12 mouse cellular contexts compared by ENCODE assay signal in genomic region chr6:91014198-91014958, GRCm38 (mm10). TPM values are rescaled to one million over a fixed set of nuclear protein-coding genes. Genes with fewer than 3 reads are reported as not detected.
DNase-seq lines count a peak whose midpoint lies in the region; ATAC-seq lines count a peak whose summit lies in the region.
"Had no signal": no experiment of that assay in that cellular context is flagged by ENCODE, and none has a peak within 500 bp of the region (broad histone marks: within the 10 kb centered on the region; RNA-seq: fewer than 3 reads in every experiment).

No protein-coding gene starts in this region.

- peaks cover 9% of the 10 kb centered on the region; the same call in 1 of the 2 replicates for H3K4me1 ChIP-seq in forebrain, embryonic 12.5 days
- peaks cover 10% of the 10 kb centered on the region for H3K4me1 ChIP-seq in forebrain, embryonic 10.5 days
- H3K4me1 ChIP-seq in liver, embryonic 12.5 days: peaks cover 8% of the 10 kb centered on the region

- peak; percentile 60; the same call in 1 of the 2 replicates for ATAC-seq in forebrain, embryonic 12.5 days (ENCODE audit: low FRiP score)
- ATAC-seq in liver, embryonic 12.5 days: no peak
- ATAC-seq: forebrain, embryonic 16.5 days had no signal

- H3K4me2 ChIP-seq in forebrain, embryonic 12.5 days: no peak overlapping the region
- no peak overlapping the region for H3K4me2 ChIP-seq in liver, embryonic 12.5 days
- H3K4me2 ChIP-seq: hindbrain, embryonic 12.5 days; neural tube, embryonic 12.5 days had no signal

- intact Hi-C loops in left cerebral cortex, postnatal 10 days (cut with DNase I): no loop called here

- no peak for DNase-seq in forebrain, embryonic 10.5 days (ENCODE audit: extremely low spot score, low spot score)
- peak; percentile 27 for DNase-seq in 416B (ENCODE audit: low read depth)
- DNase-seq in R1 (ENCODE audit: low read depth, low spot score): peak; percentile 91
- peak; percentile 6 for DNase-seq in lung, postnatal 14 days
- DNase-seq in left cerebral cortex, postnatal 10 days (ENCODE audit: extremely low spot score in 1 of 2, low spot score in 2 of 2): no peak
- DNase-seq: heart, adult 11 months; kidney, postnatal 25 days had no signal

- no peaks in the 10 kb centered on the region for H3K27me3 ChIP-seq in forebrain, embryonic 12.5 days
- H3K27me3 ChIP-seq in forebrain, embryonic 10.5 days (ENCODE audit: poor library complexity, severe bottlenecking): no peaks in the 10 kb centered on the region
- no peaks in the 10 kb centered on the region for H3K27me3 ChIP-seq in liver, embryonic 12.5 days (replicated peaks)
- H3K27me3 ChIP-seq: hindbrain, embryonic 12.5 days; neural tube, embryonic 12.5 days had no signal

- no peak overlapping the region for H3K9ac ChIP-seq in forebrain, embryonic 12.5 days
- no peak overlapping the region for H3K9ac ChIP-seq in liver, embryonic 12.5 days
- H3K9ac ChIP-seq: hindbrain, embryonic 12.5 days; neural tube, embryonic 12.5 days had no signal

- peak overlapping the region; percentile 31 for H3K27ac ChIP-seq in forebrain, embryonic 12.5 days
- H3K27ac ChIP-seq in forebrain, embryonic 10.5 days: no peak overlapping the region
- no peak overlapping the region for H3K27ac ChIP-seq in liver, embryonic 12.5 days
- H3K27ac ChIP-seq: hindbrain, embryonic 12.5 days; neural tube, embryonic 12.5 days had no signal

- no peak overlapping the region for H3K4me3 ChIP-seq in forebrain, embryonic 12.5 days (replicated peaks)
- H3K4me3 ChIP-seq in forebrain, embryonic 10.5 days: no peak overlapping the region
- no peak overlapping the region for H3K4me3 ChIP-seq in liver, embryonic 12.5 days
- H3K4me3 ChIP-seq: hindbrain, embryonic 12.5 days; neural tube, embryonic 12.5 days had no signal

- H3K36me3 ChIP-seq in forebrain, embryonic 12.5 days (replicated peaks): peaks cover 44% of the 10 kb centered on the region
- H3K36me3 ChIP-seq in forebrain, embryonic 10.5 days (replicated peaks): peaks cover 71% of the 10 kb centered on the region
- peaks cover 78% of the 10 kb centered on the region for H3K36me3 ChIP-seq in liver, embryonic 12.5 days
- H3K36me3 ChIP-seq: hindbrain, embryonic 12.5 days had no signal

- no peaks in the 10 kb centered on the region for H3K9me3 ChIP-seq in forebrain, embryonic 12.5 days
- no peaks in the 10 kb centered on the region for H3K9me3 ChIP-seq in forebrain, embryonic 10.5 days
- no peaks in the 10 kb centered on the region for H3K9me3 ChIP-seq in liver, embryonic 12.5 days (replicated peaks)
- H3K9me3 ChIP-seq: hindbrain, embryonic 12.5 days; neural tube, embryonic 12.5 days had no signal

- 80% methylated on average over 9 of the region's 9 CpGs for WGBS in forebrain, embryonic 12.5 days
- 79% methylated on average over 9 of the region's 9 CpGs for WGBS in forebrain, embryonic 10.5 days
- 77% methylated on average over 9 of the region's 9 CpGs for WGBS in liver, embryonic 12.5 days (ENCODE audit: insufficient replicate concordance)

RNA-seq across cellular contexts. Expression of gene Iqsec1, which starts 25.9 kb away (rescaled TPM):
- 11.7 and 15.0 TPM in 2 replicates for polyA plus RNA-seq in forebrain, embryonic 12.5 days (2016; fragmentation: Nextera tagmentation; extraction: Ambion mirVana)
- polyA plus RNA-seq in forebrain, embryonic 10.5 days (2016; fragmentation: Nextera tagmentation; extraction: Ambion mirVana): 7.4 and 8.7 TPM in 2 replicates
- 100 to 1,000 TPM; 207 to 221 TPM for total RNA-seq in left cerebral cortex, postnatal 10 days (2021)
- 3.9 and 4.4 TPM in 2 replicates for polyA plus RNA-seq in liver, embryonic 12.5 days (2016; fragmentation: Nextera tagmentation; extraction: Ambion mirVana)

Comparison
In these comparisons a context has a peak if more than half of its experiments do, and no peak if none do; other contexts are left out.
1. DNase-seq: peak in 416B (single experiment), R1 (single experiment) and lung, postnatal 14 days (single experiment); none in forebrain, embryonic 10.5 days (single experiment) and left cerebral cortex, postnatal 10 days (0 of 2).